Mouse (Mus musculus) urinary bladder, postnatal 36 days (tissue): ENCODE measurements around the gene Lama2.

Experiments used
- DNase-seq, 2 experiments: peaks; one replicate each; pipeline ENCODE4 v3.0.0; 2022; ENCODE audit warnings: low spot score in 2 of 2, mixed read lengths in 1 of 2

Lama2 gene

GRCm38 (mm10) chr10:27384636-27385035 is 234.9 kb downstream of the Lama2 start:
- DNase-seq, result no peak

- no peak for DNase-seq
These were observed 236.5 kb downstream of the Lama2 start for GRCm38 (mm10) chr10:27382887-27383609.

- no peak for DNase-seq
These were observed 241.3 kb downstream of the Lama2 start for GRCm38 (mm10) chr10:27378286-27378685.

GRCm38 (mm10) chr10:27344278-27344677 is 275.3 kb downstream of the Lama2 start:
- DNase-seq, result no peak

GRCm38 (mm10) chr10:27322410-27322990 is 297.1 kb downstream of the Lama2 start:
- no peak for DNase-seq

- no peak for DNase-seq
These were observed 312.1 kb downstream of the Lama2 start for GRCm38 (mm10) chr10:27307444-27307843.

GRCm38 (mm10) chr10:27305301-27305700 is 314.3 kb downstream of the Lama2 start:
- DNase-seq, result no peak

- no peak for DNase-seq
These were observed 334.3 kb downstream of the Lama2 start for GRCm38 (mm10) chr10:27285098-27285860.

GRCm38 (mm10) chr10:27267432-27267831 is 352.1 kb downstream of the Lama2 start:
- no peak for DNase-seq

- no peak for DNase-seq
These were observed 353.7 kb downstream of the Lama2 start for GRCm38 (mm10) chr10:27265812-27266211.

GRCm38 (mm10) chr10:27264713-27265112 is 354.8 kb downstream of the Lama2 start:
- no peak for DNase-seq

- DNase-seq, result no peak
These were observed 369.8 kb downstream of the Lama2 start for GRCm38 (mm10) chr10:27249741-27250140.

- no peak for DNase-seq
These were observed 384.8 kb downstream of the Lama2 start for GRCm38 (mm10) chr10:27234755-27235154.

- DNase-seq, result no peak
These were observed 386.0 kb downstream of the Lama2 start for GRCm38 (mm10) chr10:27233577-27233976.

GRCm38 (mm10) chr10:27223815-27224375 is 395.7 kb downstream of the Lama2 start:
- DNase-seq, result no peak

- peak in 1 of 2 experiments; percentile 15 for DNase-seq
These were observed 396.8 kb downstream of the Lama2 start for GRCm38 (mm10) chr10:27222639-27223315.

- DNase-seq, result no peak
These were observed 399.9 kb downstream of the Lama2 start for GRCm38 (mm10) chr10:27219698-27220097.

GRCm38 (mm10) chr10:27207320-27207719 is 412.2 kb downstream of the Lama2 start:
- no peak for DNase-seq

- no peak for DNase-seq
These were observed 421.1 kb downstream of the Lama2 start for GRCm38 (mm10) chr10:27198443-27198842.

- no peak for DNase-seq
These were observed 425.3 kb downstream of the Lama2 start for GRCm38 (mm10) chr10:27193986-27194908.
